Mouse (Mus musculus): ENCODE measurements around the gene Polr2i. TPM values are rescaled to one million over a fixed set of nuclear protein-coding genes. Genes with fewer than 3 reads are reported as not detected.

The Polr2i gene
- total and polyA plus RNA-seq, 2 experiments from 2014 or later: 112 to 799 TPM

DNA sequence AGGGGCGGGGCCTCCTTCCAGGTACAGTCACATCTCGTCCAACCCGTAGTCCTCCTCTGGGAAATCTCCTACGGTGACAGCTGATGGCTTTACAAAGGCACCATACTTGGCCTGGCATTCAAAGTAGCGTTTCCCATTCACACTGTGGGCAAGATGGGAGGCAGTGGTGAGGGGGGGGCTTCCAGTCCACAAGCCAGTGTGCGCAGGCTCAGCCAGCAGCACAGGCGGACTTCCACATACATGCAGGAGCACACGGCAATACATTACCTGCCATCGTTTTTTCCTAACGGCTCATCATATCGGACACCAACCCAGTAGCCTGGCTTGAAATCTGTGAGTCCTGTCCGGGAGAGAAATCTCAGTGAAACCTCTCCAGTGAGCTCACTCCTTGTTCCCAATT is 7.5 kb upstream of the Polr2i start:
- TF ChIP-seq EP300 (IDR thresholded peaks at IDR 0.05; ENCODE audit: low read depth) (no peak), CTCF (IDR thresholded peaks at IDR 0.05; ENCODE audit: low read depth) (no peak)
- H3K4me3 ChIP-seq (ENCODE audit: low read depth, low read length): no peak overlapping the region
- WGBS: 93% methylated on average over 12 of the region's 12 CpGs

DNA sequence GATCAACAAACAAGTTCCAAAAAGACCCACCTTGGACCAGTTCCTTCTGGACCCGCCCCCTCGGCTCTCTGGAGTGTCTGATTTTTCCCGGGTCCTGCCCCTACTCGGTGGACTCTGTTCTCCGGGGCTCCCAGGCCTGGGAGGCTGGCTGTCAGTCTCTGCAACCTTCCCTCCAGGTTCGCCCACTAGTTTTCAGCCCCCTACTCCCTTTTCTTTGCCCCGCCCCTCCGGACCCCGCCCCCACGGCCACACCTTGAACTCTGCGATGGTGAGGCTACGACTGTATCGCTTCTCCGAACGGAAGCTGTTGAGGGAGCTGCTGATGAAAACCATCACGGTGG is 450 bp upstream of the Polr2i start:
- Histone ChIP-seq H3K4me1 (ENCODE audit: control insufficient read depth, insufficient read depth) (peaks cover 9% of the 10 kb centered on the region), H3K9ac (replicated peaks; ENCODE audit: low read depth, low read length) (peak overlapping the region; percentile 36), H3K4me2 (ENCODE audit: low read depth, low read length) (peak overlapping the region; percentile 72), H3K27me3 (ENCODE audit: control insufficient read depth, insufficient read depth, low read length) (no peaks in the 10 kb centered on the region), H3K4me3 (ENCODE audit: low read depth, low read length) (peak overlapping the region; percentile 64), H3K36me3 (replicated peaks; ENCODE audit: control insufficient read depth, insufficient read depth, low read length) (peaks cover 22% of the 10 kb centered on the region), H3K9me3 (replicated peaks; ENCODE audit: control insufficient read depth, low read length) (no peaks in the 10 kb centered on the region), H3K27ac (ENCODE audit: low read depth) (no peak overlapping the region)
- WGBS: under 1% methylated on average over 16 of the region's 16 CpGs
- DNase-seq (ENCODE audit: low spot score): no peak
- TF ChIP-seq CTCF (IDR thresholded peaks at IDR 0.05; ENCODE audit: low read depth): no peak
- no peak for TF ChIP-seq EP300 (IDR thresholded peaks at IDR 0.05; ENCODE audit: low read depth)
- no peak for ATAC-seq (ENCODE audit: insufficient read depth, low read depth)

More for the DNA sequence above, 7.5 kb upstream of the Polr2i start:
- Histone ChIP-seq H3K27ac (ENCODE audit: low read depth) (no peak overlapping the region), H3K4me1 (ENCODE audit: control insufficient read depth, insufficient read depth) (0 out of 2 replicates have a peak, but pooled peaks cover 9% of the 10 kb centered on the region), H3K9ac (replicated peaks; ENCODE audit: low read depth, low read length) (no peak overlapping the region), H3K36me3 (replicated peaks; ENCODE audit: control insufficient read depth, insufficient read depth, low read length) (peaks cover 29% of the 10 kb centered on the region), H3K4me2 (ENCODE audit: low read depth, low read length) (no peak overlapping the region), H3K9me3 (replicated peaks; ENCODE audit: control insufficient read depth, low read length) (no peaks in the 10 kb centered on the region), H3K27me3 (ENCODE audit: control insufficient read depth, insufficient read depth, low read length) (no peaks in the 10 kb centered on the region)
- no peak for DNase-seq (ENCODE audit: low spot score)
- no peak for ATAC-seq (ENCODE audit: insufficient read depth, low read depth)

DNA sequence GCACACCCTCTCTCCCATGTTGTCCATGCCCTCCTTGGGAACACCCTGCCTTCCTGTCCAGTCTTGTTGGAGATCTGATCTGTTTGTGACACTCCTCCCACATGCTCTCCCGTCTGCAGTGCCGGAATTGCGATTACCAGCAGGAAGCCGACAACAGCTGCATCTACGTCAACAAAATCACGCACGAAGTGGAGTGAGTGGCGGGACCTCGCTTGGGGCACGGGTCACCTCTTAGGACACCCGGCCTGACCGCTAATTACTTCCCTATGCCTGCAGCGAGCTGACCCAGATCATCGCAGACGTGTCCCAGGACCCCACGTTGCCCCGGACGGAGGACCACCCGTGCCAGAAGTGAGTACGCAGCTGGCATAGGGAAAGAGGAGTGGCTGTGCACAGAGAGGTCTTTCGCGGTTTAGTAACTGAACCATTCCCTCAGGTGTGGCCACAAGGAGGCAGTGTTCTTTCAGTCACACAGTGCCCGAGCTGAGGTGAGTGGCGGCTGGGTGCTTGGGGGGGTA is 942 bp downstream of the Polr2i start:
- H3K9me3 ChIP-seq (replicated peaks; ENCODE audit: control insufficient read depth, low read length): no peaks in the 10 kb centered on the region
- H3K9ac ChIP-seq (replicated peaks; ENCODE audit: low read depth, low read length): peak overlapping the region; percentile 58
- peak overlapping the region; percentile 82 for H3K27ac ChIP-seq (ENCODE audit: low read depth)
- peak overlapping the region; percentile 64 for H3K4me3 ChIP-seq (ENCODE audit: low read depth, low read length)
- ATAC-seq (ENCODE audit: insufficient read depth, low read depth) (peak; percentile 14; the same call in 1 of the 2 replicates), DNase-seq (ENCODE audit: low spot score) (peak; percentile 67)
- no peaks in the 10 kb centered on the region for H3K27me3 ChIP-seq (ENCODE audit: control insufficient read depth, insufficient read depth, low read length)
- peaks cover 9% of the 10 kb centered on the region for H3K4me1 ChIP-seq (ENCODE audit: control insufficient read depth, insufficient read depth)
- 3% methylated on average over 24 of the region's 24 CpGs for WGBS
- peaks cover 14% of the 10 kb centered on the region for H3K36me3 ChIP-seq (replicated peaks; ENCODE audit: control insufficient read depth, insufficient read depth, low read length)
- TF ChIP-seq EP300 (IDR thresholded peaks at IDR 0.05; ENCODE audit: low read depth) (no peak), CTCF (IDR thresholded peaks at IDR 0.05; ENCODE audit: low read depth) (peak; percentile 55)
- H3K4me2 ChIP-seq (ENCODE audit: low read depth, low read length): peak overlapping the region; percentile 76

DNA sequence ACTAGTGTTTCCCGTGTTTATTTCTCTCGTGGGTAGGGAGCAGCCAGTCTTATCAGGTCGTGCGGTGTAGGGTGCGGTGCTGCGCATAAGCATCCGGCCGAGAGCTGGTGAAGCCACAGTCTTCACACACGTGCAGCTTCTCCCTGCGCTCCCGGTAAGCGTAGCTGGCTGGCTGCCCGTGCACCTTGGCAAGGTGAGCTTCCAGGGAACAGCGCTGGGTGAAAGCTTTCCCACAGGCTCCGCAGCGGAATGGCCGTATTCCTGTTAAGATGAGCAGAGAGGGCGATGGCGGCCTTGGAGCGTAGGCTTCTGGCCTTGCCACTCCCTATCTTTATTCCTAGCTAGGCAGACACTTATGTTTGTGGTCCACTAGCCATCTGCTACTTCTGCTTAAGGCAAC is 1.6 kb downstream of the Polr2i start:
- WGBS: 87% methylated on average over 20 of the region's 20 CpGs
- Histone ChIP-seq H3K27ac (ENCODE audit: low read depth) (no peak overlapping the region), H3K27me3 (ENCODE audit: control insufficient read depth, insufficient read depth, low read length) (no peaks in the 10 kb centered on the region), H3K4me3 (ENCODE audit: low read depth, low read length) (no peak overlapping the region), H3K36me3 (replicated peaks; ENCODE audit: control insufficient read depth, insufficient read depth, low read length) (peaks cover 14% of the 10 kb centered on the region), H3K9ac (replicated peaks; ENCODE audit: low read depth, low read length) (no peak overlapping the region), H3K4me1 (ENCODE audit: control insufficient read depth, insufficient read depth) (peaks cover 9% of the 10 kb centered on the region), H3K9me3 (replicated peaks; ENCODE audit: control insufficient read depth, low read length) (no peaks in the 10 kb centered on the region), H3K4me2 (ENCODE audit: low read depth, low read length) (no peak overlapping the region)
- ATAC-seq (ENCODE audit: insufficient read depth, low read depth): no peak
- DNase-seq (ENCODE audit: low spot score): no peak
- TF ChIP-seq CTCF (IDR thresholded peaks at IDR 0.05; ENCODE audit: low read depth): no peak
- no peak for TF ChIP-seq EP300 (IDR thresholded peaks at IDR 0.05; ENCODE audit: low read depth)

- Histone ChIP-seq H3K27ac (ENCODE audit: low read depth) (no peak overlapping the region), H3K4me1 (ENCODE audit: control insufficient read depth, insufficient read depth) (peaks cover 9% of the 10 kb centered on the region), H3K27me3 (ENCODE audit: control insufficient read depth, insufficient read depth, low read length) (no peaks in the 10 kb centered on the region), H3K9ac (replicated peaks; ENCODE audit: low read depth, low read length) (no peak overlapping the region), H3K4me3 (ENCODE audit: low read depth, low read length) (no peak overlapping the region), H3K9me3 (replicated peaks; ENCODE audit: control insufficient read depth, low read length) (no peaks in the 10 kb centered on the region), H3K4me2 (ENCODE audit: low read depth, low read length) (no peak overlapping the region), H3K36me3 (replicated peaks; ENCODE audit: control insufficient read depth, insufficient read depth, low read length) (peaks cover 14% of the 10 kb centered on the region)
- 90% methylated on average over 15 of the region's 15 CpGs for WGBS
- TF ChIP-seq CTCF (IDR thresholded peaks at IDR 0.05; ENCODE audit: low read depth) (no peak), EP300 (IDR thresholded peaks at IDR 0.05; ENCODE audit: low read depth) (no peak)
- ATAC-seq (ENCODE audit: insufficient read depth, low read depth): no peak
- DNase-seq (ENCODE audit: low spot score): no peak
Observed at GRCm38 (mm10) chr7:30234276-30234858, 2.6 kb downstream of the Polr2i start.

DNA sequence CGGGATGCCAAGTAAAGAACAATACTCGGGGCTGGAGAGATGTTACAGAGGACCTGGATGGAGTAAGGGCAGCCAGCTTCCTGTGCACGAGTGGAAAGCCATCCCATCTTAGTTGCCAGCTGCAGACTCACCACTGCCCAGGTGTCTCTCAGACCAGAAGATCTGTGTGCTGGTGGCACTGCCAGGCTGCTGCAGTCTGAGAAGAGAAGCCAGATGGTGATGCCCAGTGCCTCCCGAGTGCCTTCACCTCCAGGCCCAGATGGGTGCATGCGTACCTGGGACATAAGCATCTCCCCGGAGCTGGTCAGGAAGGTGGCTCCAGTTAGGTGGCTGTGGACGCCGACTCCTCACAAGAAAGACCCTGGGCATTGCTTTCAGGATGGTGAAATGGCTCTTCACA is 3.3 kb downstream of the Polr2i start:
- Histone ChIP-seq H3K9ac (replicated peaks; ENCODE audit: low read depth, low read length) (no peak overlapping the region), H3K27ac (ENCODE audit: low read depth) (no peak overlapping the region), H3K27me3 (ENCODE audit: control insufficient read depth, insufficient read depth, low read length) (no peaks in the 10 kb centered on the region), H3K9me3 (replicated peaks; ENCODE audit: control insufficient read depth, low read length) (no peaks in the 10 kb centered on the region), H3K4me3 (ENCODE audit: low read depth, low read length) (no peak overlapping the region), H3K36me3 (replicated peaks; ENCODE audit: control insufficient read depth, insufficient read depth, low read length) (peaks cover 9% of the 10 kb centered on the region), H3K4me2 (ENCODE audit: low read depth, low read length) (no peak overlapping the region), H3K4me1 (ENCODE audit: control insufficient read depth, insufficient read depth) (peaks cover 9% of the 10 kb centered on the region)
- 84% methylated on average over 8 of the region's 8 CpGs for WGBS
- no peak for DNase-seq (ENCODE audit: low spot score)
- TF ChIP-seq EP300 (IDR thresholded peaks at IDR 0.05; ENCODE audit: low read depth) (no peak), CTCF (IDR thresholded peaks at IDR 0.05; ENCODE audit: low read depth) (no peak)
- no peak for ATAC-seq (ENCODE audit: insufficient read depth, low read depth)

All from heart, postnatal 0 days (tissue).